Mouse (Mus musculus): ENCODE measurements around the gene Prph2. TPM values are rescaled to one million over a fixed set of nuclear protein-coding genes. Genes with fewer than 3 reads are reported as not detected.

Gene Prph2
- polyA plus RNA-seq, 1 experiment: 2.9 TPM

DNA sequence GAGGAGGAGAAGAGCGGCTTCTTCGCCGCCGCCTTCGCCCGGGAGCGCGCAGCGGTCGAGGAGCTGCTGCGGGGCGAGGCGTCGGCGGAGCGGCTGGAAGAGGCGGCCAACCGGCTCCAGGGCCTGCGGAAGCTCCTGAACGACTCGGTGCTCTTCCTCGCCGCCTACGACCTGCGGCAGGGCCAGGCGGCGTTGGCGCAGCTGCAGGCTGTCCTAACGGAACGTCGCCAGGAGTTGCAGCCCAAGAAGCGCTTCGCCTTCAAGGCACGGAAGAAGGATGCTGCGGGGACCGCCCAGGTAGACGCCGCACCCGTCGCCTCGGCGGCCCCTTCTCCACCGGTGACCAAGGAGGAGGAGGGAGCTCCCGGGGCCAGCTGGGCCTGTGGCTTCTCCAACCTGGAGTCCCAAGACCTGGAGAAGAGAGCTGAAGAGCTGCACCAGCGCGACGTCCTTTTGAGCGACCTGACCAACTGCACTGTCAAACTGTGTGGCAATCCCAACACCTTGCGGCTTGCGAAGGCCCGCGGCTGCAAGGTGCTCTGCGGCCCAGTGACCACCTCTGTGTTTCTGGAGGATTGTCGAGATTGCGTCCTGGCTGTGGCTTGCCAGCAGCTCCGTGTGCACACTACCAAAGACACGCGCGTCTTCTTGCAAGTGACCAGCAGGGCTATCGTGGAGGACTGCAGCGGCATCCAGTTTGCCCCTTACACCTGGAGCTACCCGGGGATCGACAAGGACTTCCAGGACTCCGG is 19.2 kb upstream of the Prph2 start:
- Histone ChIP-seq H3K36me3 (ENCODE audit: control insufficient read depth, insufficient read depth, low read length) (peaks cover 1% of the 10 kb centered on the region; the same call in 1 of the 2 replicates), H3K27me3 (ENCODE audit: control insufficient read depth, insufficient read depth, low read length) (no peaks in the 10 kb centered on the region)

DNA sequence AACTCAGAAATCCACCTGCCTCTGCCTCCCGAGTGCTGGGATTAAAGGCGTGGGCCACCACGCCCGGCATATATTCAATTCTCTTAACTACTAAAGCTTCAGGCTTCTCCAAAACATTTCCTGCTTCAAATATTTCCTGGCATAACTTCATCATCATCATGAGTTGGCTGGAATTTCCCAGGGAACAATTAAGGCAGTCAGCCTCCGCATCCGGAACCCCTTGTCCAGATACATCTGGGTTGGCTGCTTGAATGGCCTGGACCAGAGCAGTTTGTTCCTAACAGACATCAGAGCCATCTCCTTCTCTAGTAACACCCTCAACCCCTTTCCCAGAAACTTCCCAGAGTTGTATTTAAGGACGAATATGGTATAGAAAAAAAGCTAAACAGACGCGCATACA is 14.8 kb upstream of the Prph2 start:
- no peak overlapping the region; the same call in 1 of the 2 replicates for H3K27ac ChIP-seq (ENCODE audit: control insufficient read depth, insufficient read depth, low read depth, low read length)
- no peaks in the 10 kb centered on the region for H3K27me3 ChIP-seq (ENCODE audit: control insufficient read depth, insufficient read depth, low read length)
- TF ChIP-seq CTCF (IDR thresholded peaks at IDR 0.05; ENCODE audit: control insufficient read depth, insufficient read depth, insufficient replicate concordance, low read depth, low read length) (no peak), POLR2A (IDR thresholded peaks at IDR 0.05; ENCODE audit: control insufficient read depth, low read depth, low read length) (no peak)
- H3K36me3 ChIP-seq (ENCODE audit: control insufficient read depth, insufficient read depth, low read length): peaks cover 1% of the 10 kb centered on the region; the same call in 1 of the 2 replicates
- no peak overlapping the region for H3K4me3 ChIP-seq (ENCODE audit: control insufficient read depth, low read depth, low read length)
- H3K4me1 ChIP-seq (ENCODE audit: control insufficient read depth, insufficient read depth, low read length): peaks cover 7% of the 10 kb centered on the region

More for the DNA sequence above, 19.2 kb upstream of the Prph2 start:
- TF ChIP-seq CTCF (IDR thresholded peaks at IDR 0.05; ENCODE audit: control insufficient read depth, insufficient read depth, insufficient replicate concordance, low read depth, low read length): no peak
- peaks cover 17% of the 10 kb centered on the region for H3K4me1 ChIP-seq (ENCODE audit: control insufficient read depth, insufficient read depth, low read length)
- peak overlapping the region; percentile 97 for H3K27ac ChIP-seq (ENCODE audit: control insufficient read depth, insufficient read depth, low read depth, low read length)
- peak overlapping the region; percentile 97 for H3K4me3 ChIP-seq (ENCODE audit: control insufficient read depth, low read depth, low read length)

DNA sequence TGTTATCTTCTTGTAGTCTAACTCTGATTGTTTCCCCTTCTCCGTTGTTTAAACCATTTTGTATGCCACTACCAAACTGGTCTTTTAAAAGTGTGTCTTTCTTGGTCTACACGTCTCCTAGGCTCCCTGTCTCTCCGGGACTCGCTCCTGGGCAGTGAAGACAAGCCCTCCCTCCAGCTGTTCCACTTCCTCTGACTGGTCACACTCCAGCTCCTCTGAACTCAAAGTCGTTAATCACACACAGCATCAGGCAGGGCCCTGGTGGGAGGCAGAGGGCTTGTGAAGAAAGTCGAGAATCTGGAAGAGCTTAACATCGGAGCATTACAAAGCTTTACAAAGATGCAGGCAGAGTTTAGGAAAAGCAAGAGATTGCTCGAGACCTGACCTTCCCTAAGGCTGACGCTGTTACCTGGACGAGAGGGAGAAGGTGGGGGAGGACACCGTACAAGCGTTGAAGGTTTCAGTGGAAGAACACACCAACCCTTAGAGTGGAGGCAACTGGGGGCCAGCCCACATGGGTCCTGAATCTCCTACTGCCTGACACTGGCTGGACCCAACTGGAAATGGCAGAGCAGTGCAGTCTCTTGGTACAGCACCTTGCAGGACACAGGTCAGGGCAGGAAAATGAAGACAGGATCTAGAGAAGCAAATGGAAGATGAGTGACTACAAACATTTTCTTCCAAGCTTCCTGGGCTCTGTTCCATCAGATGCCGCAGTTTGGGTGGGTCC is 12.9 kb upstream of the Prph2 start:
- 0 out of 2 replicates have a peak, but pooled peaks cover 1% of the 10 kb centered on the region for H3K36me3 ChIP-seq (ENCODE audit: control insufficient read depth, insufficient read depth, low read length)
- TF ChIP-seq CTCF (IDR thresholded peaks at IDR 0.05; ENCODE audit: control insufficient read depth, insufficient read depth, insufficient replicate concordance, low read depth, low read length) (no peak), POLR2A (IDR thresholded peaks at IDR 0.05; ENCODE audit: control insufficient read depth, low read depth, low read length) (no peak)
- no peak overlapping the region for H3K27ac ChIP-seq (ENCODE audit: control insufficient read depth, insufficient read depth, low read depth, low read length)

DNA sequence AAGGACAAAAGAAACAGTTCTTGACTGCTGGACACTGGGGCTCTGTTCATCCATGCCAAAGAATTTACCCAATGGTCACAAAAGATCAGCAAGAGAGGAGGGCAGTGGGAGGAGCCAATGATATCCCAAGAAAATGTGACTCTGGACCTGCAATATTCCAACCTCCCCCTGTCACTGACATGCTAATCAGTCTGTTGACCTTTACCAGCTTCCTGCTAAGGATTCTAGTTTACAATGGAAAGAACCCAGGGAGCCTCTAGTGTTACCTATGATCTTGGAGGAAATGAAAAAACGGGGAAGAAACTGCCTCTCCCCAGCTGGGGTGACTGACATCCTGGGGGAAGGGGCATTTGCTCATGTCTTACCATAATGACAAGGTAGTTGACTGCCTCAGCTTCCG is 9.3 kb upstream of the Prph2 start:
- Histone ChIP-seq H3K27me3 (ENCODE audit: control insufficient read depth, insufficient read depth, low read length) (no peaks in the 10 kb centered on the region), H3K36me3 (ENCODE audit: control insufficient read depth, insufficient read depth, low read length) (no peaks in the 10 kb centered on the region), H3K4me3 (ENCODE audit: control insufficient read depth, low read depth, low read length) (no peak overlapping the region), H3K27ac (ENCODE audit: control insufficient read depth, insufficient read depth, low read depth, low read length) (no peak overlapping the region), H3K4me1 (ENCODE audit: control insufficient read depth, insufficient read depth, low read length) (peaks cover 2% of the 10 kb centered on the region; the same call in 1 of the 2 replicates)
- TF ChIP-seq CTCF (IDR thresholded peaks at IDR 0.05; ENCODE audit: control insufficient read depth, insufficient read depth, insufficient replicate concordance, low read depth, low read length) (no peak), POLR2A (IDR thresholded peaks at IDR 0.05; ENCODE audit: control insufficient read depth, low read depth, low read length) (no peak)

More for the DNA sequence above, 12.9 kb upstream of the Prph2 start:
- H3K4me1 ChIP-seq (ENCODE audit: control insufficient read depth, insufficient read depth, low read length): peaks cover 2% of the 10 kb centered on the region
- H3K4me3 ChIP-seq (ENCODE audit: control insufficient read depth, low read depth, low read length): no peak overlapping the region
- H3K27me3 ChIP-seq (ENCODE audit: control insufficient read depth, insufficient read depth, low read length): no peaks in the 10 kb centered on the region

DNA sequence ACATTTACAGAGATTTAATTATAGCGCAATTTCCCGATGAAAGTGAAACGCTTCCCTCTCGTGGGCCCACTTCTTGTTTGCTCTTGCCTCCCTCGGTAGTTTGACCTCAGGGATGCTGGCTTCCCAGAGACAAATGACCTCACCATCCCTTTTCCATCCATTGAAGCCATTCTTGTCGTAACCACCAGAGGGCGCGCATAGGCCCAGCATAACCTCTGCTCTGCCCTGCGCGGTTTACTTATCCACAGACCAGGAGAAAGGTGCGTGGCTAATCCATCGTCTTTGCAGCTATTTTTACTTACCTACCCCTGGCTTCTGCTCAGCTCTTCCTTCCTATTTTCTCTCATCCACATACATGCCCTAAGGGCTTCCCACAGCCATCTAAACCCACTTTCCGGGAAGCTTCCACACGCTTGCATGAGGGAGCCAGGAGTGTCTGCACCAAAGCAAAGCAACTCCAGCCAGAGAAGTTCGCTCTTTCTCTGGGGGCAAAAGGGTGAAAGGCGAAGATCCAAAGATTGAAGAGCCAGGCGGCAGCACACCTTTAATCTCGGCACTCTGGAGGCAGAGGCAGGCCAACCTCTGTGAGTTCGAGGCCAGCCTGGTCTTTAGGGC is 6.3 kb upstream of the Prph2 start:
- H3K36me3 ChIP-seq (ENCODE audit: control insufficient read depth, insufficient read depth, low read length): no peaks in the 10 kb centered on the region
- no peak overlapping the region for H3K27ac ChIP-seq (ENCODE audit: control insufficient read depth, insufficient read depth, low read depth, low read length)
- peak overlapping the region; percentile 16; the same call in 1 of the 2 replicates for H3K4me3 ChIP-seq (ENCODE audit: control insufficient read depth, low read depth, low read length)
- H3K27me3 ChIP-seq (ENCODE audit: control insufficient read depth, insufficient read depth, low read length): no peaks in the 10 kb centered on the region
- TF ChIP-seq CTCF (IDR thresholded peaks at IDR 0.05; ENCODE audit: control insufficient read depth, insufficient read depth, insufficient replicate concordance, low read depth, low read length) (peak; percentile 93; the same call in 1 of the 2 replicates), POLR2A (IDR thresholded peaks at IDR 0.05; ENCODE audit: control insufficient read depth, low read depth, low read length) (no peak)
- H3K4me1 ChIP-seq (ENCODE audit: control insufficient read depth, insufficient read depth, low read length): peaks cover 2% of the 10 kb centered on the region; the same call in 1 of the 2 replicates

DNA sequence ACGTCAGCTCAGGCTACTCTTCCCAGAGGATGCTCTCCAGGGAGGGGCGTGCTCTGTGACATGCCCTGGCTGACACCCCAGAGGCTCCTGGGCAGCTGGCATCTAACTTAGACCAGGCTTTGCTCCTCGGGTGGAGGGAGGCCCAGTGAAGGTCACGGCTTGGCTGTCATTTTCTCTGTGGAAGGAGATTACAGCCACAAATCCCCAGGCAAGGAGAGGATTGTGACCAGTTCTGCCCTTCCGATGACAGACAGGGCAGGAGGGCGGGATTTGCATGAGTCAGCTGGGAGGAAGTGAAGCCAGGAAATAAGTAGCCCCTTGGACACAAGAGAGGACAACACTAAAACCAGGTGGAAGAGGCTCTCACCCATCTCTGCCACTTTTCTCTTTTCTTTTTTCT is 2.1 kb downstream of the Prph2 start:
- Histone ChIP-seq H3K27me3 (ENCODE audit: control insufficient read depth, insufficient read depth, low read length) (no peaks in the 10 kb centered on the region), H3K4me1 (ENCODE audit: control insufficient read depth, insufficient read depth, low read length) (peaks cover 10% of the 10 kb centered on the region), H3K36me3 (ENCODE audit: control insufficient read depth, insufficient read depth, low read length) (no peaks in the 10 kb centered on the region), H3K27ac (ENCODE audit: control insufficient read depth, insufficient read depth, low read depth, low read length) (no peak overlapping the region), H3K4me3 (ENCODE audit: control insufficient read depth, low read depth, low read length) (no peak overlapping the region)
- TF ChIP-seq CTCF (IDR thresholded peaks at IDR 0.05; ENCODE audit: control insufficient read depth, insufficient read depth, insufficient replicate concordance, low read depth, low read length): no peak
- no peak for TF ChIP-seq POLR2A (IDR thresholded peaks at IDR 0.05; ENCODE audit: control insufficient read depth, low read depth, low read length)

DNA sequence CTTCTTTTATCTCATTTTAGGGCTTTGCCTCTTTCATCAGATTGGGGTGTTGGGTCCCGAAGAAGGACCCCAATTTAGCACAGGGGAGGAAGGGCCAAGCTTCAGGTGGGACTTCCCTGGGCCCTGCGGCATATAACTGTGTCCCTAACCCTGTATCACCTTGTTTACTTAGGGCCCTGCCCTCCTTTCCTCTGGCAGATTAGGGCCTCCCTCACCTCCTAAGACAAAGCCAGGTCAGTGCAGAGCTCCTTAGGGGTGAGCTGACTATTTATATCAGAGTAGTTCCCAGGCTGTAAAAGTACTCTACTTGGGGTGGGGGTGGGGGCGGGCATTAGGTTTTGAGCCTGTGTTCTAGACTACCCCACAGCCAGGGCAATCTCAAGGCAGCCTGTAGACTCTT is 4.9 kb downstream of the Prph2 start:
- no peaks in the 10 kb centered on the region for H3K27me3 ChIP-seq (ENCODE audit: control insufficient read depth, insufficient read depth, low read length)
- TF ChIP-seq CTCF (IDR thresholded peaks at IDR 0.05; ENCODE audit: control insufficient read depth, insufficient read depth, insufficient replicate concordance, low read depth, low read length) (no peak), POLR2A (IDR thresholded peaks at IDR 0.05; ENCODE audit: control insufficient read depth, low read depth, low read length) (no peak)
- H3K4me1 ChIP-seq (ENCODE audit: control insufficient read depth, insufficient read depth, low read length): peaks cover 8% of the 10 kb centered on the region
- H3K4me3 ChIP-seq (ENCODE audit: control insufficient read depth, low read depth, low read length): no peak overlapping the region
- H3K36me3 ChIP-seq (ENCODE audit: control insufficient read depth, insufficient read depth, low read length): no peaks in the 10 kb centered on the region
- H3K27ac ChIP-seq (ENCODE audit: control insufficient read depth, insufficient read depth, low read depth, low read length): no peak overlapping the region

All from testis, adult 2 months (tissue).